Mouse (Mus musculus) neural tube, embryonic 11.5 days (tissue): ENCODE data around the gene H2al1m. TPM values are rescaled to one million over a fixed set of nuclear protein-coding genes. Genes with fewer than 3 reads are reported as not detected.
"Not testable (repeated sequence)": the region's sequence is repeated elsewhere in the genome, so short reads cannot be mapped to it uniquely, and the experiment has no call there.

Experiments used
- ATAC-seq: fragments of 200-750 bp; cut with Nextera tagmentation; 2 replicates; pipeline ENCODE4 v1.8.0; 2017; ENCODE audit warnings: moderate number of reproducible peaks, mild to moderate bottlenecking, moderate TSS enrichment, moderate library complexity; ENCODE audit not compliant: insufficient read depth, low FRiP score, low TSS enrichment
- DNase-seq: peaks from one replicate; pipeline ENCODE4 v3.0.0-alpha.2; 2015; ENCODE audit warnings: low spot score
- H3K27ac ChIP-seq: fragments of 300-500 bp; sonication (generic); 2 replicates; pipeline ENCODE4 v1.5.1; 2014; ENCODE audit warnings: low read depth, mild to moderate bottlenecking, low read length
- H3K27me3 ChIP-seq: fragments of 300-500 bp; sonication (generic); 2 replicates; pipeline ENCODE4 v1.6.1; 2014; ENCODE audit warnings: mild to moderate bottlenecking, low read length, mixed read lengths; ENCODE audit not compliant: control insufficient read depth, insufficient read depth
- H3K36me3 ChIP-seq: fragments of 300-500 bp; sonication (generic); 2 replicates; pipeline ENCODE4 v1.6.1; 2014; ENCODE audit warnings: mild to moderate bottlenecking, low read length, moderate library complexity, mixed read lengths; ENCODE audit not compliant: control insufficient read depth, insufficient read depth
- H3K4me1 ChIP-seq: fragments of 300-500 bp; sonication (generic); 2 replicates; pipeline ENCODE4 v1.6.1; 2014; ENCODE audit warnings: low read length, mixed read lengths; ENCODE audit not compliant: control insufficient read depth, insufficient read depth
- H3K4me2 ChIP-seq: fragments of 300-500 bp; sonication (generic); 2 replicates; pipeline ENCODE4 v1.6.1; 2014; ENCODE audit warnings: low read depth, mild to moderate bottlenecking, moderate library complexity
- H3K4me3 ChIP-seq: fragments of 300-500 bp; sonication (generic); 2 replicates; pipeline ENCODE4 v1.5.1; 2014; ENCODE audit warnings: low read depth, low read length
- H3K9ac ChIP-seq: fragments of 300-500 bp; sonication (generic); 2 replicates; pipeline ENCODE4 v1.6.1; 2014; ENCODE audit warnings: mild to moderate bottlenecking, low read length
- H3K9me3 ChIP-seq: fragments of 300-500 bp; sonication (generic); 2 replicates; pipeline ENCODE4 v1.6.1; 2016; ENCODE audit warnings: low read length; ENCODE audit not compliant: control insufficient read depth
- WGBS: fragments of 180-500 bp; shearing (Covaris S2); extraction: QIAGEN DNeasy Blood & Tissue Kit; methylation state at CpG from one replicate; pipeline ENCODE4 v1.1.7; 2014; 5-methylcytosine and 5-hydroxymethylcytosine counted together
- polyA plus RNA-seq: library from polyadenylated mRNA; unstranded; fragments of >200 nt; fragmentation: Nextera tagmentation; extraction: Ambion mirVana; gene quantifications from 2 replicates; pipeline ENCODE4 v1.2.1, GENCODE M21; 2014

H2al1m gene
- polyA plus RNA-seq, 1 experiment from 2014 or later: not detected

GRCm38 (mm10) chrX:9298413-9298864 is 14.9 kb downstream of the H2al1m start:
- no peaks in the 10 kb centered on the region for H3K27me3 ChIP-seq

GRCm38 (mm10) chrX:9302791-9303190 is 19.2 kb downstream of the H2al1m start:
- Histone ChIP-seq H3K9me3 (no peaks in the 10 kb centered on the region), H3K4me1 (no peaks in the 10 kb centered on the region), H3K4me2 (no peak overlapping the region), H3K9ac (no peak overlapping the region), H3K36me3 (no peaks in the 10 kb centered on the region), H3K27ac (no peak overlapping the region), H3K4me3 (no peak overlapping the region), H3K27me3 (no peaks in the 10 kb centered on the region)
- no peak for ATAC-seq
- no peak for DNase-seq
- 88% methylated on average over 5 of the region's 5 CpGs for WGBS

More at GRCm38 (mm10) chrX:9298413-9298864, 14.9 kb downstream of the H2al1m start:
- Histone ChIP-seq H3K4me2 (no peak overlapping the region), H3K36me3 (no peaks in the 10 kb centered on the region), H3K4me3 (no peak overlapping the region), H3K9ac (no peak overlapping the region), H3K9me3 (no peaks in the 10 kb centered on the region), H3K27ac (no peak overlapping the region), H3K4me1 (no peaks in the 10 kb centered on the region)
- WGBS: 82% methylated on average over 5 of the region's 5 CpGs
- DNase-seq: no peak
- ATAC-seq: no peak

- H3K27ac ChIP-seq: no peak overlapping the region
- H3K36me3 ChIP-seq: no peaks in the 10 kb centered on the region
- ATAC-seq (no peak), DNase-seq (no peak)
- H3K9ac ChIP-seq: no peak overlapping the region
- no peaks in the 10 kb centered on the region for H3K4me1 ChIP-seq
- no peak overlapping the region for H3K4me3 ChIP-seq
- H3K9me3 ChIP-seq: no peaks in the 10 kb centered on the region
- WGBS: 71% methylated on average over 1 of the region's 1 CpGs
- no peaks in the 10 kb centered on the region for H3K27me3 ChIP-seq
- no peak overlapping the region for H3K4me2 ChIP-seq
These were observed 19.9 kb downstream of the H2al1m start for GRCm38 (mm10) chrX:9303455-9303854.

- H3K27me3 ChIP-seq, H3K4me1 ChIP-seq, H3K4me3 ChIP-seq, DNase-seq, H3K27ac ChIP-seq, H3K36me3 ChIP-seq, H3K9ac ChIP-seq, ATAC-seq, H3K9me3 ChIP-seq, H3K4me2 ChIP-seq: not testable (repeated sequence)
These were observed 32.9 kb downstream of the H2al1m start for GRCm38 (mm10) chrX:9316457-9316856.

- H3K27ac ChIP-seq, H3K4me1 ChIP-seq, H3K27me3 ChIP-seq, DNase-seq, H3K4me3 ChIP-seq, H3K9ac ChIP-seq, H3K36me3 ChIP-seq, ATAC-seq, H3K4me2 ChIP-seq, H3K9me3 ChIP-seq: not testable (repeated sequence)
- WGBS: 84% methylated on average over 24 of the region's 26 CpGs
These were observed 44.4 kb downstream of the H2al1m start for GRCm38 (mm10) chrX:9327954-9328353.

- not testable (repeated sequence) for H3K9me3 ChIP-seq, DNase-seq, H3K4me2 ChIP-seq, H3K4me1 ChIP-seq, H3K27ac ChIP-seq, H3K4me3 ChIP-seq, H3K9ac ChIP-seq, H3K27me3 ChIP-seq, ATAC-seq, H3K36me3 ChIP-seq
- 90% methylated on average over 12 of the region's 12 CpGs for WGBS
These were observed 48.9 kb downstream of the H2al1m start for GRCm38 (mm10) chrX:9332366-9332962.

GRCm38 (mm10) chrX:9333035-9333434 is 49.5 kb downstream of the H2al1m start:
- WGBS: 48% methylated on average over 2 of the region's 2 CpGs
- DNase-seq, H3K9ac ChIP-seq, H3K36me3 ChIP-seq, H3K27me3 ChIP-seq, ATAC-seq, H3K9me3 ChIP-seq, H3K27ac ChIP-seq, H3K4me2 ChIP-seq, H3K4me1 ChIP-seq, H3K4me3 ChIP-seq: not testable (repeated sequence)

Other genes with a start within 250 kb of the H2al1m start
- gene Fthl17f, start 220.7 kb upstream of the H2al1m start, polyA plus RNA-seq: not detected in 2 replicates
- gene 4930402K13Rik, start 179.2 kb upstream of the H2al1m start, polyA plus RNA-seq: not detected in 2 replicates
- gene Lancl3, start 83.9 kb upstream of the H2al1m start, polyA plus RNA-seq: 0.32 and 0.41 TPM in 2 replicates
- not detected in 2 replicates for gene Gm14862, start 26.9 kb upstream of the H2al1m start, polyA plus RNA-seq
- 2.5 and 3.4 TPM in 2 replicates for gene Xk, start 11.0 kb upstream of the H2al1m start, polyA plus RNA-seq
- not detected in 2 replicates for gene H2al1k, start 66.9 kb downstream of the H2al1m start, polyA plus RNA-seq
- 0.88 and 0.97 TPM in 2 replicates for gene Cybb, start 204.0 kb downstream of the H2al1m start, polyA plus RNA-seq